Comparison of ENCODE assay signal across 8 mouse cellular contexts in the genomic region with DNA sequence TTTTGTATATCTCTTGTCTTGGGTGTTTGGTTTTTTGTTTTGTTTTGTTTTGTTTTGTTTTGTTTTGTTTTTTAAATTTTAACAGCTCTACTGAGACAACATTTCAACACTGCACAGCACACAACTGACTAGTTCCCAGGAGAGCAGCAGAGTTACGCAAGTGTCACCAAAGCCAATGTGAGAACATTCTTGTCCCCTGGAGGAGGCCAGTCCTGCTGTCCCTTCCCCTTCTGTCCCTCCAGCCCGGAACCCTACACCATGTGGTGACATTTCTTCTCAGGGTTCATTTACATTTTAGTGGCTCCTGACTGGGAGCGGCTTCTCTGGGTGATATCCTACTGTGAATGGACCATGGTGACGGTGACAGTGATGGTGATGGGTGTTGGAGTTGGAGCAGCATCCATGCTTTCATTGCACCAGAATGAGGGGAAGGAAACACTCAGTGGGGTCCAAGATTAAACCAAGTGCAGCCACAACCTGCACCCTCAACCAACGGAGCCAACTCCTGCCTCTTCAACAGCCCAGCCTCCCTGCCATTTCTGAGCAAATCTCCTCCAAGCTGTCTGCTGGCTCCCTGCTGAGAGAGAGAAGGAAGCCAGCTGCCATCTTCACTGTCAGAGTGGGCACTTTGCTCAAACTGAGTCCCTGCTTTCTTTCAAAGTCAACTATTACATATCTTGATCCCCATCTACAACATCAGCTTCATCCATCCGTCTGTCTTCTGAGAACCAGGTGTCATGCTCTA. TPM values are rescaled to one million over a fixed set of nuclear protein-coding genes. Genes with fewer than 3 reads are reported as not detected.
DNase-seq lines count a peak whose midpoint lies in the region; ATAC-seq lines count a peak whose summit lies in the region.

No protein-coding gene starts in this region.

- 50% methylated on average over 6 of the region's 6 CpGs for WGBS in embryonic facial prominence, embryonic 12.5 days
- WGBS in embryonic facial prominence, embryonic 10.5 days: 44% methylated on average over 6 of the region's 6 CpGs
- WGBS in midbrain, embryonic 13.5 days: 52% methylated on average over 6 of the region's 6 CpGs
- 50% methylated on average over 6 of the region's 6 CpGs for WGBS in midbrain, embryonic 16.5 days
- WGBS in liver, embryonic 13.5 days (ENCODE audit: insufficient replicate concordance): 48% methylated on average over 6 of the region's 6 CpGs
- WGBS in stomach, embryonic 15.5 days: 55% methylated on average over 6 of the region's 6 CpGs

- H3K36me3 ChIP-seq in embryonic facial prominence, embryonic 12.5 days: no peaks in the 10 kb centered on the region
- H3K36me3 ChIP-seq in embryonic facial prominence, embryonic 10.5 days (replicated peaks): no peaks in the 10 kb centered on the region
- no peaks in the 10 kb centered on the region for H3K36me3 ChIP-seq in midbrain, embryonic 13.5 days
- H3K36me3 ChIP-seq in midbrain, embryonic 16.5 days (ENCODE audit: control insufficient read depth, insufficient read depth, low read length): no peaks in the 10 kb centered on the region
- H3K36me3 ChIP-seq in liver, embryonic 13.5 days: no peaks in the 10 kb centered on the region
- no peaks in the 10 kb centered on the region for H3K36me3 ChIP-seq in stomach, embryonic 15.5 days

- DNase-seq in embryonic facial prominence, embryonic 10.5 days (ENCODE audit: low spot score): no peak
- no peak for DNase-seq in liver, embryonic 13.5 days
- DNase-seq in natural killer cell, adult 2 months (ENCODE audit: low spot score in 2 of 2): no peak
- DNase-seq in right cerebral cortex, postnatal 36 days (ENCODE audit: low spot score in 2 of 2): no peak

- H3K4me3 ChIP-seq in embryonic facial prominence, embryonic 12.5 days: no peak overlapping the region
- no peak overlapping the region for H3K4me3 ChIP-seq in embryonic facial prominence, embryonic 10.5 days
- no peak overlapping the region for H3K4me3 ChIP-seq in midbrain, embryonic 13.5 days (replicated peaks)
- no peak overlapping the region for H3K4me3 ChIP-seq in midbrain, embryonic 16.5 days (ENCODE audit: low read depth, low read length)
- no peak overlapping the region for H3K4me3 ChIP-seq in liver, embryonic 13.5 days (replicated peaks)
- H3K4me3 ChIP-seq in stomach, embryonic 15.5 days (replicated peaks): no peak overlapping the region

- no peak for ATAC-seq in embryonic facial prominence, embryonic 12.5 days (ENCODE audit: insufficient number of reproducible peaks, insufficient read depth, low FRiP score, low TSS enrichment)
- no peak for ATAC-seq in midbrain, embryonic 13.5 days
- ATAC-seq in midbrain, embryonic 16.5 days: no peak
- no peak for ATAC-seq in liver, embryonic 13.5 days (ENCODE audit: low read depth)
- no peak for ATAC-seq in stomach, embryonic 15.5 days (ENCODE audit: insufficient read depth, low FRiP score, low read depth)

- H3K27ac ChIP-seq in embryonic facial prominence, embryonic 12.5 days: 0 out of 2 replicates have a peak overlapping the region, but pooled peaks have one; percentile 19
- H3K27ac ChIP-seq in embryonic facial prominence, embryonic 10.5 days (replicated peaks): no peak overlapping the region; the same call in 1 of the 2 replicates
- 0 out of 2 replicates have a peak overlapping the region, but pooled peaks have one; percentile 5 for H3K27ac ChIP-seq in midbrain, embryonic 13.5 days
- H3K27ac ChIP-seq in midbrain, embryonic 16.5 days (ENCODE audit: low read length): no peak overlapping the region
- peak overlapping the region; percentile 39; the same call in 1 of the 2 replicates for H3K27ac ChIP-seq in liver, embryonic 13.5 days
- H3K27ac ChIP-seq in stomach, embryonic 15.5 days: peak overlapping the region; percentile 74

- H3K4me1 ChIP-seq in embryonic facial prominence, embryonic 12.5 days: peaks cover 35% of the 10 kb centered on the region
- peaks cover 57% of the 10 kb centered on the region for H3K4me1 ChIP-seq in embryonic facial prominence, embryonic 10.5 days
- H3K4me1 ChIP-seq in midbrain, embryonic 13.5 days (replicated peaks): peaks cover 63% of the 10 kb centered on the region
- peaks cover 45% of the 10 kb centered on the region for H3K4me1 ChIP-seq in midbrain, embryonic 16.5 days (ENCODE audit: control insufficient read depth, insufficient read depth, low read length)
- peaks cover 50% of the 10 kb centered on the region for H3K4me1 ChIP-seq in liver, embryonic 13.5 days (replicated peaks)
- peaks cover 45% of the 10 kb centered on the region for H3K4me1 ChIP-seq in stomach, embryonic 15.5 days

- H3K4me2 ChIP-seq in embryonic facial prominence, embryonic 12.5 days (replicated peaks): no peak overlapping the region
- H3K4me2 ChIP-seq in midbrain, embryonic 13.5 days (replicated peaks): no peak overlapping the region
- H3K4me2 ChIP-seq in midbrain, embryonic 16.5 days (ENCODE audit: low read length): no peak overlapping the region
- H3K4me2 ChIP-seq in liver, embryonic 13.5 days: no peak overlapping the region
- H3K4me2 ChIP-seq in stomach, embryonic 15.5 days: no peak overlapping the region

- no peaks in the 10 kb centered on the region for H3K27me3 ChIP-seq in embryonic facial prominence, embryonic 12.5 days
- no peaks in the 10 kb centered on the region for H3K27me3 ChIP-seq in embryonic facial prominence, embryonic 10.5 days (replicated peaks; ENCODE audit: low read depth, poor library complexity, severe bottlenecking)
- no peaks in the 10 kb centered on the region for H3K27me3 ChIP-seq in midbrain, embryonic 13.5 days
- no peaks in the 10 kb centered on the region for H3K27me3 ChIP-seq in midbrain, embryonic 16.5 days (ENCODE audit: control insufficient read depth, insufficient read depth, low read depth, low read length)
- H3K27me3 ChIP-seq in liver, embryonic 13.5 days: no peaks in the 10 kb centered on the region
- no peaks in the 10 kb centered on the region for H3K27me3 ChIP-seq in stomach, embryonic 15.5 days (replicated peaks)

- H3K9me3 ChIP-seq in embryonic facial prominence, embryonic 12.5 days: no peaks in the 10 kb centered on the region
- H3K9me3 ChIP-seq in embryonic facial prominence, embryonic 10.5 days: no peaks in the 10 kb centered on the region
- H3K9me3 ChIP-seq in midbrain, embryonic 13.5 days: no peaks in the 10 kb centered on the region
- no peaks in the 10 kb centered on the region for H3K9me3 ChIP-seq in midbrain, embryonic 16.5 days (replicated peaks; ENCODE audit: control insufficient read depth, low read length, poor library complexity, severe bottlenecking)
- H3K9me3 ChIP-seq in liver, embryonic 13.5 days (replicated peaks): no peaks in the 10 kb centered on the region
- no peaks in the 10 kb centered on the region for H3K9me3 ChIP-seq in stomach, embryonic 15.5 days

- no peak overlapping the region for H3K9ac ChIP-seq in embryonic facial prominence, embryonic 12.5 days
- no peak overlapping the region for H3K9ac ChIP-seq in midbrain, embryonic 13.5 days (replicated peaks)
- no peak overlapping the region for H3K9ac ChIP-seq in midbrain, embryonic 16.5 days (ENCODE audit: low read depth, low read length)
- no peak overlapping the region for H3K9ac ChIP-seq in liver, embryonic 13.5 days
- no peak overlapping the region for H3K9ac ChIP-seq in stomach, embryonic 15.5 days

RNA-seq across cellular contexts. Expression of a gene that starts 32.3 kb away (rescaled TPM):
- polyA plus RNA-seq in embryonic facial prominence, embryonic 12.5 days (2016; fragmentation: Nextera tagmentation; extraction: Ambion mirVana): 26.1 and 26.3 TPM in 2 replicates
- 26.3 and 27.3 TPM in 2 replicates for polyA plus RNA-seq in embryonic facial prominence, embryonic 10.5 days (2016; fragmentation: Nextera tagmentation; extraction: Ambion mirVana)
- 20.6 and 21.7 TPM in 2 replicates for polyA plus RNA-seq in midbrain, embryonic 13.5 days (2015; fragmentation: Nextera tagmentation; extraction: Ambion mirVana)
- 29.3 and 33.2 TPM in 2 replicates for polyA plus RNA-seq in midbrain, embryonic 16.5 days (2015; fragmentation: Nextera tagmentation; extraction: Ambion mirVana)
- polyA plus RNA-seq in liver, embryonic 13.5 days (2015; fragmentation: Nextera tagmentation; extraction: Ambion mirVana): 15.9 and 19.1 TPM in 2 replicates
- polyA plus RNA-seq in stomach, embryonic 15.5 days (2015; fragmentation: Nextera tagmentation; extraction: Ambion mirVana): 26.0 and 27.0 TPM in 2 replicates

Comparison
In these comparisons a context has a peak if more than half of its experiments do, and no peak if none do; other contexts are left out.
1. H3K27ac ChIP-seq: peak in embryonic facial prominence, embryonic 12.5 days (single experiment), midbrain, embryonic 13.5 days (single experiment), liver, embryonic 13.5 days (single experiment) and stomach, embryonic 15.5 days (single experiment); none in embryonic facial prominence, embryonic 10.5 days (single experiment) and midbrain, embryonic 16.5 days (single experiment).